Mouse (Mus musculus) MEL (cell line): ENCODE results near the gene Tdrd12.

Source experiments
- BHLHE40 ChIP-seq: IDR thresholded peaks from 2 replicates; pipeline ENCODE4 v1.6.1; 2012; ENCODE audit warnings: low read depth, mild to moderate bottlenecking, inconsistent platforms, low read length, improper control_type of control experiment, borderline replicate concordance
- CHD2 ChIP-seq: IDR thresholded peaks from 2 replicates; pipeline ENCODE4 v1.6.1; 2011; ENCODE audit warnings: low read length, improper control_type of control experiment
- CTCF ChIP-seq, 3 experiments: IDR thresholded peaks in 2 of 3; conservative IDR thresholded peaks in 1 of 3; 2 replicates each; pipeline ENCODE4 v1.5.1; 2011 to 2012; ENCODE audit warnings: low read length in 3 of 3, low read depth in 2 of 3, mild to moderate bottlenecking in 2 of 3, improper control_type of control experiment in 1 of 3, inconsistent platforms in 1 of 3, mixed read lengths in 1 of 3, moderate library complexity in 1 of 3; ENCODE audit not compliant: control insufficient read depth in 1 of 3, insufficient read depth in 1 of 3, poor library complexity in 1 of 3, severe bottlenecking in 1 of 3
- EP300 ChIP-seq, 2 experiments: IDR thresholded peaks; 2 replicates each; pipeline ENCODE4 v1.6.1; 2011; ENCODE audit warnings: improper control_type of control experiment in 2 of 2, low read length in 2 of 2, low read depth in 1 of 2, mild to moderate bottlenecking in 1 of 2
- ETS1 ChIP-seq: IDR thresholded peaks from 2 replicates; pipeline ENCODE4 v1.6.1; 2012; ENCODE audit warnings: low read depth, mild to moderate bottlenecking, inconsistent platforms, low read length, improper control_type of control experiment, moderate library complexity
- MXI1 ChIP-seq: IDR thresholded peaks from 2 replicates; pipeline ENCODE4 v1.6.1; 2011; ENCODE audit warnings: mild to moderate bottlenecking, low read depth, low read length, improper control_type of control experiment
- MYC ChIP-seq: IDR thresholded peaks from 2 replicates; pipeline ENCODE4 v1.6.1; 2011; ENCODE audit warnings: low read depth, mild to moderate bottlenecking, low read length, improper control_type of control experiment, moderate library complexity
- POLR2A ChIP-seq, 2 experiments: IDR thresholded peaks; 2 replicates each; pipeline ENCODE4 v1.6.1; 2011 to 2012; ENCODE audit warnings: low read length in 2 of 2, mild to moderate bottlenecking in 2 of 2, control low read depth in 1 of 2, improper control_type of control experiment in 1 of 2, low read depth in 1 of 2, moderate library complexity in 1 of 2; ENCODE audit not compliant: control insufficient read depth in 1 of 2, insufficient read depth in 1 of 2, poor library complexity in 1 of 2

DNA sequence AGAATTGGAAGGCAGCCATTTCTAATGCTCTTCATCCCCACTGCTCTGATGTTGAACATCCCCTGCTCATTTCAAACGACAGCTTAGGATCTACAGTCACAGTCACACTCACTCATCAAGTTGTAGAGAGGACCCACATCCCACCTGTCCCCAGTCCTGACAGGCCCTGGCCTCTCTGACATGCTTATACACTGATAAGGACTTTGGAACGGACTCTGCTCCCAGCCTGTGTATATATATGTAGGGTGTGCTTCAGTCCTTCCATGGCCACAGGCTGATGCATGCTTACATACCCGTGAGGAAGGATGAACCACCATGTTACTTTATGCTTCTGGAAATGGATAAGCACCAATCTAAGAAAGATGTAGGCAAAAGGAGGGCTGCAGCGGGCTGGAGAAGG lies 76.6 kb downstream of the Tdrd12 start:
- TF ChIP-seq CTCF (IDR thresholded peaks at IDR 0.05 in 2 of 3, conservative IDR thresholded peaks at IDR 0.05 in 1 of 3; ENCODE audit: control insufficient read depth in 1 of 3, insufficient read depth in 1 of 3, low read depth in 2 of 3, low read length in 3 of 3, poor library complexity in 1 of 3, severe bottlenecking in 1 of 3) (no peak), EP300 (IDR thresholded peaks at IDR 0.05; ENCODE audit: low read depth in 1 of 2, low read length in 2 of 2) (no peak), MYC (no peak), CHD2 (no peak), POLR2A (IDR thresholded peaks at IDR 0.05; ENCODE audit: control insufficient read depth in 1 of 2, insufficient read depth in 1 of 2, low read depth in 1 of 2, low read length in 2 of 2, poor library complexity in 1 of 2) (no peak), ETS1 (no peak), MXI1 (no peak), BHLHE40 (no peak)
